Mouse (Mus musculus) layer of hippocampus, adult 9-11 months (tissue): ENCODE data around the gene Hbq1a.
A peak's percentile ranks its signal among the peaks of the same experiment; 100 is the strongest.
"Not testable (repeated sequence)": the region's sequence is repeated elsewhere in the genome, so short reads cannot be mapped to it uniquely, and the experiment has no call there.

ENCODE experiments used
- DNase-seq: peaks from one replicate; pipeline ENCODE4 v3.0.0; 2022

Gene Hbq1a

GRCm38 (mm10) chr11:32285031-32285775 is 14.7 kb upstream of the Hbq1a start:
- DNase-seq: no peak

GRCm38 (mm10) chr11:32285887-32286286 is 14.0 kb upstream of the Hbq1a start:
- not testable (repeated sequence) for DNase-seq

- peak; percentile 65 for DNase-seq
These were observed 13.0 kb upstream of the Hbq1a start, which contains the start of gene Hbq1b for GRCm38 (mm10) chr11:32286695-32287492. TSS of gene Hbq1b (plus strand) at chr11:32286965.

GRCm38 (mm10) chr11:32287493-32287825 is 12.4 kb upstream of the Hbq1a start:
- DNase-seq: no peak

DNA sequence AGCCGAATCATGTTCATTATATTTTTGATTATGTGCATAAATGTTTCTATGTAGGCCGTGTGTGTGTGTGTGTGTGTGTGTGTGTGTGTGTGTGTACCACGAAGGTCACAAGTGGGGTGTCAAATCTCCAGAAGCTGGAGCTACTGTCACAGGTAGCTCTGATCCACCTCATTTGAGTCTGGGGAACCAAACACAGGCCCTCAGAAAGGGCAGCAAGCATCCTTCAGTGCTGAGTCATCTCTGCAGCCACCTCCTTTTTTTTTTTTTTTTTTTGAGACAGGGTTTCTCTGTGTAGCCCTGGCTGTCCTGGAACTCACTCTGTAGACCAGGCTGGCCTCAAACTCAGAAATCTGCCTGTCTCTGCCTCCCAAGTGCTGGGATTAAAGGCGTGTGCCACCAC is 7.0 kb upstream of the Hbq1a start:
- DNase-seq: not testable (repeated sequence)

GRCm38 (mm10) chr11:32293479-32293878 is 6.4 kb upstream of the Hbq1a start:
- not testable (repeated sequence) for DNase-seq

DNA sequence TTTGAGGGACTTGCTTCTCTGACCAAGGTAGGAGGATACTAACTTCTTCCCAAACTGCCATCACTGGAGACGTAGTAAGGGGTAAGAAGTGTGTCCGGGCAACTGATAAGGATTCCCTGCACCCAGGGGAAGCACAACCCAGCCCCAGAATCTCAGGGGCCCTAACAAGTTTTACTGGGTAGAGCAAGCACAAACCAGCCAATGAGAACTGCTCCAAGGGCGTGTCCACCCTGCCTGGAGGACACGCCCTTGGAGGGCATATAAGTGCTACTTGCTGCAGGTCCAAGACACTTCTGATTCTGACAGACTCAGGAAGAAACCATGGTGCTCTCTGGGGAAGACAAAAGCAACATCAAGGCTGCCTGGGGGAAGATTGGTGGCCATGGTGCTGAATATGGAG is 3.7 kb upstream of the Hbq1a start, which contains the start of gene Hba-a2:
Hba-a2 (plus strand) TSS at position 287 of the 400 bp plus-strand sequence.
- not testable (repeated sequence) for DNase-seq

DNA sequence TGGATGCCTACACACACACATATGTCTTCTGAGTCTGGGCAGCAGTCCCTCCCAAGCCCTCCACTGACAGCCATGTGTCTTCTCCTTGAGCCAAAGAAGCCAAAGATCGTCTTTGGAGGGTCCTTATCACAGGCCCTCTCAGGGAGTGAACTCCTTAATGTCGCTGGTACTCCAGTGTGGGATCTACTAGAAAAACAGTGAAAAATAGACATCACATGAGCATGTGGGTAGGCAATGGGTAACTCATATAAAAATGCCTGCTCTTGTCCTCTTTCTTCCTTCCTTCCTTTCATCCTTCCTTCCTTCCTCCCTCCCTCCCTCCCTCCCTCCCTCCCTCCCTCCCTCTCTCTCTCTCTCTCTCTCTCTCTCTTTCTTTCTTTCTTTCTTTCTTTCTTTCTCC is 2.5 kb upstream of the Hbq1a start:
- not testable (repeated sequence) for DNase-seq

- no peak for DNase-seq
These were observed 1.9 kb upstream of the Hbq1a start for GRCm38 (mm10) chr11:32297866-32298531.

DNA sequence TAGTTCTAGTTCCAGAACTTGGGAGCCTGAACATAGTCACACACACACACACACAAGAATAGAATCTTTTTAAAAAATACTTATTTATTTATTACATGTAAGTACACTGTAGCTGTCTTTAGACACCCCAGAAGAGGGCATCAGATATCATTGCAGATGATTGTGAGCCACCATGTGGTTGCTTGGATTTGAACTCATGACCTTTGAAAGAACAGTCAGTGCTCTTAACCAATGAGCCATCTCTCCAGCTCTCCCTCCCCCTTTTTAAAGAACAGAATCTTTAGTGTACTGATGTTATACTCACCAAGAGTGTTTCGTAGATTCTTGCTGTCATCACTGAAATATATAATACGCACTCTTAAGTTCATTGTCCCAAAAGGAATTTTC is 1.3 kb upstream of the Hbq1a start:
- DNase-seq: no peak

- no peak for DNase-seq
These were observed 704 bp downstream of the Hbq1a start for GRCm38 (mm10) chr11:32300279-32301267.

- DNase-seq: no peak
These were observed 1.6 kb downstream of the Hbq1a start for GRCm38 (mm10) chr11:32301506-32301905.

GRCm38 (mm10) chr11:32302824-32303419 is 3.1 kb downstream of the Hbq1a start:
- DNase-seq: peak; percentile 64

- no peak for DNase-seq
These were observed 3.6 kb downstream of the Hbq1a start for GRCm38 (mm10) chr11:32303455-32303854.

DNA sequence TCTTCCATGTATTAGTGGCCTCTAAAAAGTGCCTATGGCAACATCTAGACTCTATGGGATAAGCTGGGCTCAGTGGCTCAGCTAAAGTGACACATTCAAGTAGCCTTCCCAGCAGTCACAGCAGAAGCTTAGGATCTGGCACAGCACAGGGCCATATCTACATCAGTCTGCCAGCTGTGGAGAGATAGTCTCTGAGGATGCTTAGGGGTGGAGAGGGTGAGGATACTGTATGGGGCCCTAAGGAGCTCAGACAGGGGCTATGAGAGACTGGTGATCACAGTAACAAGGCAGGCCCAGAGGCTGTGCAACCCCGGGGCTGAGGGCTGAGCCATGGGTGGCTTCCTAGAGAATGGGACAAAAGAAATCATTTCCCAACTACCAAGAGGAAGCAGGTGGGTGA is 7.1 kb downstream of the Hbq1a start:
- no peak for DNase-seq

- no peak for DNase-seq
These were observed 9.6 kb downstream of the Hbq1a start for GRCm38 (mm10) chr11:32309446-32309845.

DNA sequence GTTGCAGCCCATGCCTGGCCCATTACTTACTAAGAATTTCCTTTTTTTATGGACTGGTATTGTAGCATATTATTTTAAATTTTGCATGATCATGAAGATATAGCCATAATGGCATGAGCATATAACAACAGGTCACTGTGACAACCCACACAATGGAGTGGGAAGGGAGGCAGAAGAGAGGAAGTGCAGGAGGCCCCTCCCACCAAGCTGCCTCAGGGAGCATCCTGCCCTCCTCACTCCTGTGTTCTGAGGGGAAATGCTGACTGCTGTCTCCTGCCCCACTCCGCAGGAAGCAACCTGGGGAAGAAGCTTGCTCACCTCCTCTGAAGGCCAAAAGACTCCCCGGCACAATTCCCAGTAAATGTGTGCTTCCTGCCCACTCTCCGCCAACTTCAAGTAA is 10.1 kb downstream of the Hbq1a start:
- DNase-seq: no peak

DNA sequence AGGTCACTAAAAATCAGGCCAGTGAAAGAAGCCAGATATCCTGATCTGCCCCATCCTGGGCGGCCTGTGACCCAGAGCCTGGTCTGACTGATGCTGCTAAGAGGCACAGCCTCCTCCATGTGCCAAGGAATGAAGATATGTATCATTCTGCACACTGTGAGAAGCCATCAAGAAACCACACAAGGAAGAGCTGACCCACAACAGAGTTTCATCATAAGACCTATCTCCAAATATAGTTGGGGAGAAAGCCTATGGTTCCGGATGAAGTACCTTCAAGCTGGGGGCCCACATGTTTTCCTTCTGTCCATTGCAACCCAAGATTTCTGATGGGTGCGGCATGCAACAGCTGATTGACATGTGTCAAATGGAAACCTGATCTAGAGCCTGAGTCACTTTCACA is 16.1 kb downstream of the Hbq1a start:
- no peak for DNase-seq

DNA sequence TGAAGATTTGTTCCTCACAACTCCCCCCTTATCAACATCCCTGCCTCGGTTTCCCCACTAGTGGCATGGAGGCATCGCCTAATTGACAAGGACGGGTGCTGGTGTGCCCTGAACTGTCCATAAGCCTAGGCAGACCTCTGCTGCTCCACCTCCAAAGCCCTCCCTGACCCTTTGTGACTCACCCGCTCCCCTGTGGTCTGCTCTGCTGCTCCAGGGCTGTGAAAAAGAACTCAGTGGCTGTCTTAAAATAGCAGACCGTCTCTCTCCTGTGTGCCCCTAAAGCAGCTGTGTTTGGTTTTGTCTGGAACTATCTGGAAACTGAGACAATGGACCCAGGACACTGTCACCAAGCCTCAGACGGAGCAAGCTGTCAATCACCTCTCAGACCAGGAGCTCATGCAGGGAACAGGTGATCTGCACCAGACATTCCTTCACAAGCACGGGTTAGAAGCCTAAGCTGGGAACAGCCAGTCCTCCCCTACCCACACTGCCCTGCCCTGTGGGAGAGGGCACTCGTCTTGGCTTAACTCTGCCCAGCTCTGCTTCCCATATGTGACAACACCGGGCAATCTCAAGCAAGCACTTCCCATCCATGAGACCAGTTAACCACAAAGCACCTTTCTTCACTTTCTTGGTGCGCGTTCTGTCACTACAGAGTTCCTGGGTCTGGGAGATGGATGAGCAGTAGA is 20.8 kb downstream of the Hbq1a start:
- DNase-seq: no peak

DNA sequence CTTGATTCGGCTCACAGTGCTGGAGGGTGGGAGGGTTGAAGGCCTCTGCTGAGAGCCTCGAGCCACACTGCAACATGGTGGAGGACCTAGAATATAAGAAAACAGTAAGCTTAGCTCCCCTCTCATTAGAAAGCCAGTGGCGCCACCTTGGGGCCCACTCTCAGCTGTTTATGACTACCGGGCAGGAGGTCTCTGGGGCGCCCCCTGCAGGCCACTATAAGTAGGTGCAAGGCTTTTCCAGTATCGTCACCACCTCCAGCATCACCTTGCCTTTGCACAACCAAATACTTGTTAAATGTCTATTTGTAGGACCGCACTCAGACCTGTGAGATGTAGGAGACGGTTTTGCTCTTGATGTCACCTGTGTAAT is 21.3 kb downstream of the Hbq1a start:
- DNase-seq: peak; percentile 75

DNA sequence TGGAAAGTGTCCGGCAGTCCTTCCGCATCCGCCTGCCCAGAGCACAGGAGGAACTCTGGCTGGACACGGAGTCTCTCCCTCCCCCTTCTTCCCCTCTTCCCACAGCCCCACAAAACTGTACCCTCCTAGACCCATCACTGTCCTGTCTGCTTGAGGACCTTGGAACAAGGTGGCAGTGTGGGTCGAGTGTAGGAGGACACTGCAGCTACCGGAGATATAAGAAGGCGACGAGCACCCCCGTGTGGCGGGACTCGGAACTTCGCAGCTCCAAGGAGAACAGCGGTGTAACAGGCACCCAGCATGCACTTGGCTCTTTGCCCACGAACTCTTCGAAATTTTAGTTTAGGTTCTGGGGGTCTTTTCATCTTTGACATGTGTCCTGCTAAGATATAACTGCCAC is 24.7 kb downstream of the Hbq1a start:
- DNase-seq: peak; percentile 78
